Mouse (Mus musculus) thymus, postnatal 14 days (tissue): ENCODE measurements around the gene Rsl1.
"Not testable (repeated sequence)": the region's sequence is repeated elsewhere in the genome, so short reads cannot be mapped to it uniquely, and the experiment has no call there.

Experiments used
- DNase-seq: peaks from one replicate; pipeline ENCODE4 v3.0.0; 2021

Rsl1 gene

DNA sequence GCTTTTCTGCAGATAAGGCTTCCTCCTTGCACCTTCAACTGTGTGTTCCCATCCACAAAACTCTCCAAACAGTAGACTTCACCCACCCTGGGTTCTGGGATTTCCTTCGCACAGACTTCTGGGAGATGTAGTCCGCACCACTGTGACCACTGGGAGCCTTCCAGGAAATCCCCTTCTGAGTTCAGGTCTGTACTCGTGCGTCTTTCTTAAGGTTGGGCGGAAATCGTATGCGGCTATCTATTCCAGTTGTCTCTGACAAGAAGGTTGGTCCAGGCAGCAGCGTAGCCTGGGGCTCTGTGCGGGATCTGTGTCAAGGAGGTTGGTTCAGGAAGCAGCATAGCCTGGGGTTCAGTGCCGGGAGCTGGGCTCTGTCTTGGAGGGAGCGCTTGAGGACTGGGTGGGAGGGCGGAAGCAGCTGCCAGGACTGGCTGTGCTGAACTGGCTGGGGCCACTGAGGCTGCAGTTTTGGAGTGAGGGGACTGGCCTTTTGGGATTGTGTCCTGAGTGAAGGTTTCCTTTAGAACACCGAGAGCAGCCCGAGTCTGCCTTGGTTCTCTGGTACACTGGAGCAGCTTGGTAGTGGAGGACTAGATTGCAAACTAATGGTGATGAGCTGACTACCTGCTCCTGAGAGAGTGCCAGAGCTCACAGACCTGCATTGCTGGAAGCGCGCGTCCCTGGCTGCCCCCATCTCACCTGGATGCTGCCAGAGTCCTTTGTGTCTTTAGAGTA lies at the start of gene Rsl1:
Gene Rsl1 (plus strand): TSS at position 192 of the 732 bp plus-strand sequence.
- peak; percentile 78 for DNase-seq

DNA sequence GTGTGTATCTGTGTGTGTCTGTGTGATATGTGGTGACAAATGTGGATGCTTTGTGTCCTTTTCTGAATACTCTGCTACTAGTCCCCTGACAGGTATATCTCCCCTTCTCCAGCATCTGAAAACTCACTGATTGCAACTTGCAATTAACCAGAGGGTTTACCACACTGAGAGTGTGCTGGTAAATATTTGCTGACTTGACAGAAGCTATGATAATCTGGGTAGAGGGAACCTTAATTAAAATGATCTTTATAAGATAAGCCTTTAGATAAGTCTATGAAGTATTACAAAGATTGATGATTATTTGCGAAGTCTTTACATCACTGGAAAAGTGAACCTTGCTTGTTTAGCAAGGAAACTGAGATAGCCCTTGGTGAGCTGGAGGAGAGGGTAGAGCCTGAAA lies 48.5 kb upstream of the Rsl1 start:
- no peak for DNase-seq

GRCm38 (mm10) chr13:67127507-67127906 lies 45.5 kb upstream of the Rsl1 start:
- DNase-seq: not testable (repeated sequence)

DNA sequence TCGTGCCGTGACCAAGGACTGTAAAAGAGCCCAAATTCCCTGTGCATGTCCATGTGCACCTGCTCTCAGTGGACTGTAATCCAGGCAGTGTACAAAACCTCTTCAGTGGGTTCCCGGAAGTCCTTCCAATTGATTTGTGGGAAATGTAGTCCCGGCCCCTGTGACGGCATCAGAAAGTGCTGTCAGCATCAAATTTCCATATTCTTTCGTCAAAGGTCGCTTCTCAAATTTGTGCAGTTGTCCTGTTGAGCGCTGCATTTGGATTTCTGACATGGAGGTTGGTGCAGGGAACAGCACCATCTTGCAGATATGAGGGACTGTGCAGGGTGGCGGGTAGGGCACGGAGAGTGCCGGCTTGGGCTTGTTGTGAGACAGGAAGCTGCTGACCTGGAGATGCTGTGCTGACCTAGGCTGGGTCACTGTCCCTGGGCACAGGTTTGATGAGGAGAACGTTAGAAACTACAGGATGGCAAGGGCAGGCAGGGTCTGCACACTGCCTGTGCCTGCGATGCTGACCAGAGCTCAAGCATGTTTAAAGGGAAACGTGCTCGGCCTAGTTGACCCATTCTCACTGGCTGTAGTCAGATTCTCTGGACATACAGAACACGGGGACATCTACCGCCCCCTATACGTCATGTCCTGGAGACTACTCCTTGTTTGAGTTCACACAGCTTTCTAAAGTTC lies 44.8 kb upstream of the Rsl1 start:
- peak; percentile 81 for DNase-seq

DNA sequence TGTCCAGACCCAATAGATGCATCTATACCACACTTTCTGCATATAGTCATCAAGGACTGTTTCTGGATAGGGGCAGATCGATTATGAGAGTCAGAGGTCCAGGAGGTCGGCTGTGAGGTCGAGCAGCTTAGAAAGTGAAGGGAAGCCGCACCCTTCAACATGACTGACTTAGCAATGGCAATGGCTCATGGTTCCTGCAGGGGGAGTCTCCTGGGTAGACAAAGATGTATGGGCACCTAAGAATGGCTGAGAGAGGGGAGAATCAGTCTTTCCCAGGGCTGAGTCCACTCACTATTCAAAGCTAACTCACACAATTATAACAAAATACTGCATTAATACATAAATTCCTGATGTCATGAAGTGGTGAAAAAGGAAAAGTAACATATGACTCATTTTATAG lies 6.9 kb upstream of the Rsl1 start:
- DNase-seq: not testable (repeated sequence)

- no peak for DNase-seq
Measured at GRCm38 (mm10) chr13:67173723-67174055, 707 bp downstream of the Rsl1 start.

DNA sequence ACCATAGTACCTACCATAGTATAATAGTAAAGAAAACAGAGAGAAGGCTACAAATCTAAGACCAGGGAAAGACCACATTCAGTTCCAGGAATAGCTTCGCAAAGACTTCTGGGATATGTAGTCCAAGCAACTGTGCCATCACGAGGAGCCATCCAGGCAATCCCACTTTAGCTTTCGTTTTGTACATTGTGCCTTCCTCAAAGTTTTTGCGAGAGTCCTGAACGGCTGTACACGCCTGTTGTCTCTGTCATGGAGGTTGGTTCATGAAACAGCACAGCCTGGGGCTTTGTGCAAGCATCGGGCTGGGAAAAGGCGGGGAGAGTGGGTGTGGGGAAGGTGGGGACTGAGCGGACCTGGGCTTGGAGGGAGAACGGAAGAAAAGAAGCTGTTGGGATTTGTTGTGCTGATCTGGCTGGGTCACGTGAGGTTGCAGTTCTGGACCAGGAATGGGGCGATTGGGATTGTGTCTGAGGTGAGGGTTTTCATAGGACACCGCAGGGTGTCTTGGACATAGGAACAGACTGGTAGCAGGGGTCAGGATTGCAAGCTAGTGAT lies 21.4 kb downstream of the Rsl1 start, which contains the start of gene Zfp455:
Gene Zfp455 (plus strand): TSS at position 167 of the 555 bp plus-strand sequence.
- DNase-seq: peak; percentile 36

GRCm38 (mm10) chr13:67201656-67202055 lies 28.7 kb downstream of the Rsl1 start:
- no peak for DNase-seq

GRCm38 (mm10) chr13:67214015-67214607 lies 41.1 kb downstream of the Rsl1 start:
- peak; percentile 21 for DNase-seq
